Mouse (Mus musculus): Measurements from ENCODE around the gene Ltbp3.

The Ltbp3 gene

DNA sequence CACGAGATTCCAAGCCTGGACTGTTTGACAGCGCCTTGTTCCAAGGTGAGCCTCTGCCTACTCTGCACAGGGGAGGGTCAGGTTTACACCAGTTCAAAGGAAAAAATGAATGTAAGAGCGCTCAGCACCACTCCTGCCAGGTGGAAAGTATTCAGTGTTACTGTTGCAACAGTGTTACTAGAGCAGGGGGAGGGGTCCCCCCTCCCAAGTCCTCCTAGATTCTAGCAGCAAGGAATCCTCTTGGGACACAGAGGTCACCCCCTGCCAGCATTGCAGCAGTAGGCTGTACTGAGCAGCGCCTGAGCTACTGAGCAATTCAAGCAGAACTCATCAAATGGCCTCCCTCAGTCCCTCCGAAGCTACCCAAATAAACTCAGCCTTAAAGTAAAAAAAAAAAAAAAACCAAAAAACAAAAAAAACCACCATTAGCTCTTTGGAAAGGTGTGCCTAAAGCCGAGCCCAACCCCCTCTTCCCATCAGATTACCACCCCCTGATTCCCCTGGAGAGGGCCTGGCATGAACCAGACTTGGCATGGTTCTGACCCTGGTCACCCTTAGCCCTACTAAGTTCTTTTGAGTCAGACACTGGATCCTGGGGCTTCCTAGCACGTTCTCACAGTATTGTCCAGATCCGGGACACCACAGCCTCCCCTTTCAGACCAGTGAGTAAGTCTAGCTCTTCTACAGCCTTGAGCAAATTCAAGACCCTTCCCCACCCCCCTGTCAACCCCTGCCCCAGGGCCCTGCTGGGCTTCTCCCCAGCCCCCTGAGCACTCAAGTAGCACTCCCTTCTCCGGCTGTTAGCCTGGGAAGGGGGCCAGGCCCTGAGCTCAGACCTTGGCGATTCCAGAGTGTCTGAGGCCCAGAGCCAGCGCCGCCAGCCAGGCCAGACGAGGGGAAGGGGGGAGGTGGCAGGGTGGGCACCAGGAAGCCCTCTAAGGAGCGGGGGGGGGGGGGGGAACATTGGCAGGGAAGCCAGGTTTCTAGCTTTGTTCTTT, at the start of gene Ltbp3:
Gene Ltbp3 (plus strand): TSS at position 585 of the 998 bp plus-strand sequence.
- DNase-seq (ENCODE audit: low read depth, low spot score), result peak; percentile 78

GRCm38 (mm10) chr19:5691601-5692000, 49.1 kb upstream of the Ltbp3 start:
- DNase-seq (ENCODE audit: low read depth, low spot score), result no peak

DNA sequence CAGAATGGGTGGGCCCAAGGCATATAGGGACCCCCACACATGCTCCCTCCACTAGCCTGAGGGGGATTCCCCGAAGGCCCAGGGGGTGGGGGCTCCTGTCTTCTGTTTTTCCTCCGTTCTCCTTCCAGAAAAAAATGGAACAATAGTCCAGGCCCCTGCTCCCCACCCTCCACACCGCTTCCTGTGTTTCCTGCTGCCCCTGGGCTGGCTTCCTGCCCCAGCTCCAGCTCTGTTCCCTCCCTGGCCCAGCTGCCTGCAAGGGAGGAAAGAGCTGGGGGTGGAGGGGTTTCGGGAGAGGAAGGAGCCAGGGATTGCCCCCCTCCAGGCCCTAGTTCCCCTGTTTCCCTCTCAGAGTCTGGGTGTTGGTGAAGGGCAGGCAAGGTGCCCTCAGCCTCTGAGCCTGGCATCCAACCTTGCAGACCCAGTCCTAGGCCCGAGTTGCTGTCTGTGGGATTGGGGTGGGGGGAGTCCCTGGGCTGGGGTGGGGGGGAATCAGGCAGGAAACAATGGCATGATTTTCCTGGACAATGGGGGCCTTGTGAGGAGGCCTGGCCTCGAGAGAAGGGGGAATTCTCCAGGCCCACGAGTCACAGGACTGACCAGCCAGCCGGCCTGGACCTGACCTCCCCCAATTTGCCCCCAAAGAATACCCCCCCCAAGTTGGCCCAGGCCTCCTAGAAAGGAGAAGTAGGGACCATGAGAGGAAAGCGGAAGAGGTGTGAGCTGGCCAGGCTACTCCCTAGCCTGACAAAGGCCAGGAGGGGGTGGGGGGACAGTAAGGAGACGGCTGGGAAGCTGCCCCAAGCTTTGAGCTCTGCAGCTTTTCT, 48.4 kb upstream of the Ltbp3 start:
- DNase-seq (ENCODE audit: low read depth, low spot score), result peak; percentile 53

- no peak for DNase-seq (ENCODE audit: low read depth, low spot score)
These were observed 47.7 kb upstream of the Ltbp3 start for GRCm38 (mm10) chr19:5692913-5693396.

GRCm38 (mm10) chr19:5693801-5694200, 46.9 kb upstream of the Ltbp3 start:
- no peak for DNase-seq (ENCODE audit: low read depth, low spot score)

- no peak for DNase-seq (ENCODE audit: low read depth, low spot score)
These were observed 44.7 kb upstream of the Ltbp3 start for GRCm38 (mm10) chr19:5695849-5696462.

DNA sequence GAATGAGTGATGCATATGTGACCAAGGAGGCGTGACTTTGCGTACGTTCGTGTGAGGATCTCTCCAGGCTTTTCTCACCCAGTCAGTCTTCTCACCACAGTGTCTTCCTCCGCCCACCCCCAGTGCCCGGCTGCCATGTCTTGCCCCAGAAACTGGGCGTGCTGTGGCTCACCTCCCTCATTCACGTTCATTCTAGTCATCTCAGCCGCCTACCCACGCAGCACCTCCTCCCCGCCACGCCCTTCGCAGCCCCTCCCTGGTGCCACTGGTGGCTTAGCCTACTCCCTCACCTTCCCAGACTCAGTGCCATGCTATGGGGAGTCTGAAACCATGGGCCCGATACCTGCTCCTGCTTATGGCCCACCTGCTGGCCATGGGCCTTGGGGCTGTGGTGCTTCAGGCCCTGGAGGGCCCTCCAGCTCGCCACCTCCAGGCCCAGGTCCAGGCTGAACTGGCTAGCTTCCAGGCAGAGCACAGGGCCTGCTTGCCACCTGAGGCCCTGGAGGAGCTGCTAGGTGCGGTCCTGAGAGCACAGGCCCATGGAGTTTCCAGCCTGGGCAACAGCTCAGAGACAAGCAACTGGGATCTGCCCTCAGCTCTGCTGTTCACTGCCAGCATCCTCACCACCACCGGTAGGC, 36.4 kb upstream of the Ltbp3 start, which contains the start of gene Kcnk7:
Gene Kcnk7 (plus strand): TSS at position 205 of the 638 bp plus-strand sequence.
- DNase-seq (ENCODE audit: low read depth, low spot score), result no peak

DNA sequence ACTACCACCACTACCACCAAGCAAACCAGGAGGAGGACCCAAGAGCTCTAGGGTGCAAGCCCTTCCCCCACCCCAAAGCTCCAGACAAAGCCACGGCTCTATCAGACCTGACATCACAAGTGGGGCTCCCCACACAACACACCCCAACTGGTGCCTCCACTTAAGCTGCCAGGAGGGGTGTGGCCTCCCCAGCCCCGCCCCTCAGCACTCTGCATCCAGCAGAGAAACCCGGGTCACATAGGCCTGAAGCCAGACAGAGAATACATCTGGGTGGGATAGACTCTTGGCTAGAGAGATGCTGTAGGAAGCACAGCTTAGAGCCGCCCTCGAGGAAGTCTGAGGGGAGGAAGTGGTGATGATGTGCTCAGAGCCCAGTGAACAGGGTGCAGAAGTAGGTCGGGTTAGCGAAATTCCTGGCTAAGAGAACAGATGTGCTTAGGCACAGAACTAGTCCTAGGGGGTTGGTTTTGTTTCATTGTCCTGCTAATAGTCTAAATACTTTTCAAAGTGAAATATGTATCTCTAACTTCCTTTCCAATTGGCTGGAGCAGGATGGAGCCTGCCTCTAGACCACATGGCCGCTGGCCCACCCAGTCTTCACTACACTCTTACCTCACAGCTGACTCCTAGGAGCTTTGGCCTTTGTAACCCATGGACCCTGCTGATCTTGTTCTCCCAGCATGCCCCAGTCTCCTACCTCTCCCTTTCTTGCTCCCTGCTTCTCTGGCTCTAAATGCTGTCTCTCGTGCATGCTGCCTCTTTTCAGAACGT, 35.7 kb upstream of the Ltbp3 start:
- no peak for DNase-seq (ENCODE audit: low read depth, low spot score)

DNA sequence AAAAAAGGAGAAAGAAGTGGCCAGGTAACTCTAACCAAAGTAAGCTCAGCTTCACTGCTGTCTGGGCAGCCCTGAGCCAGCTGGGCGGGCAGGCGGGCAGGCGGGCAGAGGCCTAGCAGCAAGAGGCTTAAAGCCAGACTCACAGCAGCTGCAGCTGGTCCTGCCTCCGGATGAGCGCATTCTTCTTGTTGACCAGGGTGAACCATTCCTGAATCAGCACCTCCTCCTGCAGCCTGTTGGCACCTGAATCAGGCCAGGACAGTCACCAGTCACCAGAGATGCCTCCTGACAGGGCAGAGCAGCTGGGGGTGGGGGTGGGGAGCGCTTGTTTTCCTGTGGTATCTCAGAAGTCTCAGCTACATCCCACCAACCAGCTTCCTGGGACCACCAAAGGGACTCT, 30.6 kb upstream of the Ltbp3 start:
- DNase-seq (ENCODE audit: low read depth, low spot score), result peak; percentile 85

DNA sequence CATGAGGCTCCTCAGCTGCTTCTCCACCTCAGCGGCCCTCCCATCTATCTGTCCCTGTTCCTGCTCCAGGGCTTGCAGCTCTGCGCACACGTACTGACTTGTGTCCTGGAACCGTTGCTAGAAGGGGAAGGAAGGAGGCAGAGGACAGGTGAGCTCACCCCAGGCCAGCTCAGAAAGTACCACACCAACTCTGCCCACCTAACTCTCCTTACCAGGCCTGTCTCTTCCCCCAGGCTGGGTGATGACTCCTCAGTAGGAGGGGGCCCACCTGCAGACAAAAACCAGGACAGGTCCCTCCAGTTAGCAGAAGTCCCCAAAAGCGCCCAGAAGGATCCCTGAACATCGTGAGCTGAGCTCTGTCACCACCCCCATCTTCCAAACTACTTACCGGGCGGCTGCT, 30.1 kb upstream of the Ltbp3 start:
- no peak for DNase-seq (ENCODE audit: low read depth, low spot score)

DNA sequence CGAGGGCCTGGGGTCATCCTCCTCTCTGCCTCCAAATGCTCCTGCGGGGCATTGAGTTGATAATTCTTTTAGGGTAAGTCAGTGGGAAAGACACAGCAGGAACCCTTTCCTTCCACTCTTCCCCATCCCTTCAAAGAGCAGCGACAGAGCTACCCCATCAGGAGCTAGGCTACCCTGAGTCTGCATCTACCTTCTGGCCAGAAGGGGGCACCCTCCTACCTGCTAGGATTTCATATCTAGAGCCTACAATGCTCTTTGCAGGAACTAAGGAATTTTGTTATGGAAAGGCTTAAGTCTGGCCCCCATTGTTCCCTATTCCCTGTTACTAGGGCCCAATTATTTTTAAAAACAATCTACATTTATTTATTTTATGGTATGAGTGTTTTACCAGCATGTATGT, 29.5 kb upstream of the Ltbp3 start:
- no peak for DNase-seq (ENCODE audit: low read depth, low spot score)

- DNase-seq (ENCODE audit: low read depth, low spot score), result no peak
These were observed 28.7 kb upstream of the Ltbp3 start for GRCm38 (mm10) chr19:5711907-5712460.

GRCm38 (mm10) chr19:5713255-5713654, 27.4 kb upstream of the Ltbp3 start:
- no peak for DNase-seq (ENCODE audit: low read depth, low spot score)

- DNase-seq (ENCODE audit: low read depth, low spot score), result peak; percentile 92
These were observed 27.0 kb upstream of the Ltbp3 start for GRCm38 (mm10) chr19:5713730-5714129.

DNA sequence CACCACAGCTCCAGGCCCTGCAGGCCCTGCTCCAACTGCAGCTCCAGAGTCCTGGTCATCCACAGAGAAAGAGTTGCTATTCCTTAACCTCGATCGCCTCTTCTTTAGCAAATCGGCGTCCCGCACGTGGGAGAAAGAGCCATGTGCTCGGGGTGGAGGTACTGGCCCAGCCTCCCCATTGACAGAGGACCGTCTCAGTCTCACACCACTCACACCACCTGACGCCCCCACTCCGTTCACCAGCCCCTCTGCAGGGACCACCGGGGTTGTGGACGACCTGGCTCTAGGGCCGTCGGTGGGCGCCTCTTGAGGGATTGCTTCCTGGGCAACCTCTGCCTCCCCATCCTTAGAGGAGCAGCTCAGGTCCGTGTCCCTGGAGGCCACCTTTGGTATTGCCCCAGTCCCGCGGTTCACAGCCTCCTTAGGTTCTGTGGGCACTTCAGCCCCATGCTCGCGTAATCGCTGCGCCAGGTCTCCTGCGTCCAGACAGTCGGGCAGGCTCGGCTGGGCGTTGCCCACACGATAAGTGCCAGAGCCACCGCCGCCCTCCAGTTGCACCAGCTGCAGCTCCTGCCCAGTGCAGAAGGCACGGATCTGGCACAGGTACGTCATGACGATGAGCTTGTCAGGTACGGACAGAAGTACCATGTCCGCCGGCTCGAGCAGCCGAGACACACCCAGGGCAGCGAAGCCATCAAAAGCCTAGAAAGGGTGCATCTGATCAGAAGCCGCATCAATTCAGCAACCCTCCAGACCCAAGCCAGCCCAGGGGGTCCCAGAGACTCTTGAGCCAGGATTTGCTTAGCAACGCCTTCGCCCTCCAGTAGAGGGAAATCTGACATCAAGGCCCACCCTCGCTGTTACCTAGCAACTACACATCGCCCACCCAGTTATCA, 24.7 kb upstream of the Ltbp3 start:
- DNase-seq (ENCODE audit: low read depth, low spot score), result no peak

DNA sequence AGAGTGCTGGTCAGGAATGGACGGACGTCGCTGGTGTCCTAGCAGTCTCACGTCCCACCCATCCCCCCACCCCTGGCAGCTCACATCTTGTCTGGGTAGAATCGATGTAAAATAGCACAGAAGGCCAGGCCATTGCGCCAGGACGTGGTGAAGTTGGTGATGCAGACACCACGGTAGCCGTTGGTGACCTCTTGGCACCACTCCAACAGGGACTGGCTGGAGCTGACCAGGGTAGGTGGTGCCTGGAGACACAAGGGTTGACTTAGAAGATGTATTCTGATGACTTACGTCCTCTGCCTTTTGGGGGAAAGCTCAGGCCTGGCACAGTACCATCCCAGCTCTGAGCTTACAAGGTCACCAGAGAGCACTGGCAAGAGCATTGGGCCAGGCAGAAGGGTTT, 23.7 kb upstream of the Ltbp3 start:
- DNase-seq (ENCODE audit: low read depth, low spot score), result no peak

- no peak for DNase-seq (ENCODE audit: low read depth, low spot score)
These were observed 19.5 kb upstream of the Ltbp3 start for GRCm38 (mm10) chr19:5721233-5721632.

- DNase-seq (ENCODE audit: low read depth, low spot score), result no peak
These were observed 17.8 kb upstream of the Ltbp3 start for GRCm38 (mm10) chr19:5722848-5723425.

Measured in skeletal muscle tissue, adult 2 months (tissue).